Mouse (Mus musculus): ENCODE measurements around the gene Chml.

Chml gene

GRCm38 (mm10) chr1:175692246-175692996 lies at the start of gene Chml, which contains the start of gene Opn3:
TSS of gene Chml (minus strand) at chr1:175692901.
TSS of gene Opn3 (minus strand) at chr1:175692776.
- DNase-seq (ENCODE audit: low spot score in 2 of 2) = peak; percentile 98 to 99

DNA sequence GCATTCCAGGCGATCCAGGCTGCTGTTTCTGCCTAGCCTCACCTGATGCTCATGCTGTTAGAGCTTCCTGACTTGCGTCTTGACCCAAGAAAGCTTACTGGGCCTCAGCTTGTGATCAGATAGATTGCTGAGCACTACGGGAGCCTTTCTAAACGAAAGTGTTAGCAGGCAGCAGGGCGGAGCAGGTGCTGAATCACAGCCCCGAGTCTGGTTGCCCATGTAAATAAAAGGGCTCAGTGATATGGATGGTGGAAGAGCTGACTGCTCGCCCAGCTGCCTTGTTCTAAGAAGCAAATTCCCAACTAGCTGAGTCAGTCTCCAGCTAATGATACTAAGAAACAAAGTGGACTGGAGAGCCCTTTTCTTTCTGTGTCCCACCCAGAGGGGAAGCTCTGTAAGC lies 33.1 kb upstream of the Chml start:
- peak in 1 of 2 experiments; percentile 6 for DNase-seq (ENCODE audit: low spot score in 2 of 2)

DNA sequence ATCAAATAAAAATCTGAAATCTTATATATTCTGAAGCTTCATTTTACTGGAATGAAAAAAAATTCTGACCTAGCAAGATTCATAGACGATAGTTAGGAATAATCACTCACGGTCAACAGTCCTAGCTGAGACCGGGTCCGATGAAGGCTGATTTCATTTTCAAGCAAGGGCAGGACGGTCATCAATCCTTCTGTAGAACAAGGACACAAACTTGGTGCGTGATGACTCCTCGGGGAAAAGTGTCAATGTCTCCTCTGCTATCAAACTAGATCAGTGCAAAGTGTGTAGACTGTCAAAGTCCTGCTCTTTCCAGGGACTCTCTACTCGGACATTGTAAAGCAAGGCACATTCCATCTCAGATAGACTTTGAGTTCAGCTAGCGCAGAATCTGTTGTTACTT lies 24.1 kb upstream of the Chml start:
- DNase-seq (ENCODE audit: low spot score in 2 of 2) = no peak

DNA sequence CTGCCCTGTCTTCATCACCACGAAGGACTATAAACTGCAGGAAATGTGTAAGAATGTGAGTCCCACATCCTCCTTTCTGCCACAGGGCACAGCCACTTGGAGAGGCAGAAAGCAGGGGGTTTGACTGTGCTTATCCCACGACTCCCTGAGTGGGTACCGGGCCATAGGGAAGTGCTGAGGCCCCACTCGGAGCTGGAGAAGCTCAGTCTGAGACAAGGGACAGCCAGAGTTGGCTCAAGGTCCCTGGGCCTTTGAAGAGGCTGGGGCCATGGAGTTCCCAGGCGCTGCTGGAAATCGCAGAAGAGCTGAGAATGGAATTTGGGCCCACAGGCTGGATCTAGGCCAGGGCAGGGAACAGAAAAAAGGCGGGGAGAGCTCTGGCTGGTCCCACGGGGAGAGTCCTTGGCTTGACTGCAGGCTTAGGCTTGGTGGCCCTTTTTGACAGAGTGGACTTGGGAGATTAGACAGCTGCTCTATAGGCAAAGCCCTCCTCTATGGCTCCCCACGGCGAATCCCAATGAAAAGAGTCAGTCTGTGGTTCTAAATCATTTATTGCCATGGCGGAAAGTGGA lies 19.7 kb upstream of the Chml start:
- no peak for DNase-seq (ENCODE audit: low spot score in 2 of 2)

GRCm38 (mm10) chr1:175708013-175708412 lies 15.3 kb upstream of the Chml start:
- DNase-seq (ENCODE audit: low spot score in 2 of 2) = no peak

DNA sequence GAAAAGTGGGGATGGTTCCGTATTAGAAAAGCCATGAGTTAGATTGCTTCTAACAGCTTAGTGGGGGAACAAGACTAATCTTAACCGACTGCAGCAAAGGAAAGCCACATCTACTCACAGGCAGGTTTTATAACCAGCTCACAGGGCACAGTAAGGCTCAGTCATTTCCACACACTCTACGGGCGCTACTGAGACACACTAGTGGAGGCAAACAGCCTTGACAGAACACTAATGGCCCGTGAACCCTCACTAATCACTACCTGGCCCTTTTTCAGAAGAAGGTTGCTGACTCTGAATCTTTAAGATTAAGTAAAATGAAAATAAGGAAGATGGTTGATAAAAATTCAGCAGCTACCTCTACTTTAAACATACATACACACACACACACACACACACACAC lies 14.9 kb upstream of the Chml start:
- no peak for DNase-seq (ENCODE audit: low spot score in 2 of 2)

DNA sequence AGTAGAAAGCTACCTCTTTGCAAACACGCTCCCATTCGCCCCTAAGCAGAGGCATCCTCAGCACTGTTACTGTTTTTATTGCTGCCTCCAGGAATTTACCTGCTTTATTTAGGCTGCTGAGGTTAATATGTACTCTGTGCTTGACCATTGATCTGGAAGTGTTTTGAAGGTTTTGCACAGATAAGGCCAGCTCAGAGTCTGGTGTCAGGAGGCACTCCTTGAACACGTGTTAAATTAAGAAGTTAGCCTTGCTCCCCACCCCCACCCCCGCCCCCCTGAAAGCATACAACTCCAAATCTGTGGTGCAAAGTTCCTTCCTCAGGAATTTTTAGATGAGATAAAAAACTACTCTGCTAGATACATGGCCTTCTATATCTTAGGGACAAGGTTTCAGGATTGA lies 8.4 kb upstream of the Chml start:
- DNase-seq (ENCODE audit: low spot score in 2 of 2) = no peak

- DNase-seq (ENCODE audit: low spot score in 2 of 2) = no peak
Measured at GRCm38 (mm10) chr1:175699796-175700195, 7.1 kb upstream of the Chml start.

DNA sequence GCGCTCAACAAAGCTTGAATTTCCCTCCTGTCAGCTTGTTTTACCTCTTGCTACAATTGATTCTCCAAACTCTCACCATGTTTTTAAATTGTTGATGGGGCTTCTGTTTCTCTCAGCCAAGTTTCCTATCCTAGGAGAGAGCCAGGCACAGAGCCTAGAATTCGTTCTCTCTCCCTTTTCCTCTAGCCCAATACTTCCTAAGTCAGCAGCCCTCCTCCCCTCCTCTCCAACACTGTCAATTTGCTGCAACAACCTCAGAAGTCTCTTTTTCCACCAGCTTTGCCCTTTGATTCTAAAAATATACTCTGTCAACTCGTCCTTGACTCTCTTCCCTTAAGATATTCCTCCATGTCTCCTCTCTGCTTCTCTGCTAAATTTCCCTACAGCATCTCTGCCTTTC lies 6.7 kb upstream of the Chml start:
- DNase-seq (ENCODE audit: low spot score in 2 of 2) = no peak

DNA sequence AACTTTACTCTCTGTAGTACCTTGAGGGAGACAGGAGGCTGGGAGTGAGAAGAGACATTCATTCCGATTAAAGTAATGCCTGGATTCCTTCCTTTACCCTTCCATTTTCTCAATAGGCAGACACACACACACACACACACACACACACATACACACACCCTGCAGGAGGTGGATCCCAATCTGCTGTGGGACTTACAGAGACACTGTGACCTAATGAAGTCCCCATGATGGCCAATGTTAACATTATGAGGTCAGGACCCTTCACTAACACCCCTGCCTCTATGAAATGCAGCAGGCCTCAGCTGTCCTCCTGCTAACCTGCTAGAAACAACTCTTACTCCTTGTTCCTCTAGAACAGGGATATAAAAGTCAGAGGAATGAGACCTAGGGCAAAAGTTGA lies 5.6 kb upstream of the Chml start, which contains the start of gene Wdr64:
Gene Wdr64 (plus strand): TSS at position 301 of the 400 bp plus-strand sequence.
- no peak for DNase-seq (ENCODE audit: low spot score in 2 of 2)

- DNase-seq (ENCODE audit: low spot score in 2 of 2) = no peak
Measured at GRCm38 (mm10) chr1:175693429-175693960, 794 bp upstream of the Chml start.

DNA sequence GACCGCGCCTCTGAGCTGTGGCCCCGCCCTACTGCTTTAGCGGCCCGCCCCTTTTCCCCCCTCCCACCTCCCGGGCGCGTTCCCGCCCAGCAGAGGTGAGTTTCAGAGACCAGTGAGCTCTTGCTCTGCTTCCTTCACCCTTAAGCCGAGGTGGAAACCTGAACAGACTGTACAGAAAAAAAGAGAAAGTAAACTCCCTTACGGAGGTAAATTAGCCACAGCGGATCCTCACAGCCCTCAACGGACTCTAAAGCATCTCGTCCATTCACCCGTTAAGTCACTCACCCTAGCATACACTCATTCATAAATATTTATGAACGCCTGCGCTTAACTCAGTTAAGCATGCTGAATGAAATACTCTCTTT lies 278 bp upstream of the Chml start:
- no peak for DNase-seq (ENCODE audit: low spot score in 2 of 2)

DNA sequence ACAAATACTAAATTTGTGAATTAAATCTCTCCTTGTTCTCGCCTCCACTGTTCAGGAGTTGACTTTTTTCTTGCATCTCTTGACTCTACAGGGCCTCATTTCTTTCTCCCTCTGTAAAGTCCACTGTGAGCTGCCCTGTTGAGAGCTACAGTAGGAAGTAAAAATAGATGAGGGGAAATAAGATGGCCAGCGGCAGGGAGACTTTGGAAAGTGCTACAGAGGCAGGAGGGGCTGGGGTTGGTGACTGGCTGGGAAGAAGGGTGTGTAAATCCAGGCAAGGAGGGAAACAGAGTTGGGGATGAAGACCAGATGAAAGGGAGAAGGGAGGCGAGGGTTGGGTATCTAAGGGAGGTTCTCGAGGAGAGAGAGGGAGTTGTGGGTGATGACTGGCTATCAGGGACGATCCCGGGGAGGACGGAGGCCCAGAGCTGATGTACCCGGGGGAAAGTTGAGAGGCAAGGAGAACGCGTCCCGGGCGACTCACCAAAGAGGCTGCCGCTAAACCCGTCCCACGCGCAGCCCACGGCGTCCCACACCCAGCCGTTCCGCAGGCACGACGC lies 935 bp downstream of the Chml start:
- no peak for DNase-seq (ENCODE audit: low spot score in 2 of 2)

- no peak for DNase-seq (ENCODE audit: low spot score in 2 of 2)
Measured at GRCm38 (mm10) chr1:175680995-175681394, 11.7 kb downstream of the Chml start.

- no peak for DNase-seq (ENCODE audit: low spot score in 2 of 2)
Measured at GRCm38 (mm10) chr1:175677459-175677858, 15.2 kb downstream of the Chml start.

DNA sequence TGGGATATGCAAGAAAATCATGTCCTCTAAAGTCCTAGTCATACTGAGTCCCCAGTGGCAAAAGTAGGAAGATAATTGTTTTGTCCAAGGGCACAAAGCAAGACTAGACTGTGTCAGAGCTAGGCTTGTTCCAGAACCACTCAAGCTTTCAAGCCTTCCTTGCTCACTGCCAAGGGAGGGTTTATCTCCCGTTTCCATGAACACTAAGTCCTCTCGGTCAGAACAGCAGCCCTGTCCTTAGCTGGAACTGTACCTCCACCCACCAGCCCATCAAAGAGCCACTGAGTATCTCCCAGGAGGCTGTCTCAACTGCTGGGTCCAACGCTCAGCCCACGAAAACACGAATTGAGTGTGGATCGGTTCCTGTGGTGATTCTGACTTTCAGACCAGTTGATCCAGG lies 17.6 kb downstream of the Chml start:
- DNase-seq (ENCODE audit: low spot score in 2 of 2) = no peak

DNA sequence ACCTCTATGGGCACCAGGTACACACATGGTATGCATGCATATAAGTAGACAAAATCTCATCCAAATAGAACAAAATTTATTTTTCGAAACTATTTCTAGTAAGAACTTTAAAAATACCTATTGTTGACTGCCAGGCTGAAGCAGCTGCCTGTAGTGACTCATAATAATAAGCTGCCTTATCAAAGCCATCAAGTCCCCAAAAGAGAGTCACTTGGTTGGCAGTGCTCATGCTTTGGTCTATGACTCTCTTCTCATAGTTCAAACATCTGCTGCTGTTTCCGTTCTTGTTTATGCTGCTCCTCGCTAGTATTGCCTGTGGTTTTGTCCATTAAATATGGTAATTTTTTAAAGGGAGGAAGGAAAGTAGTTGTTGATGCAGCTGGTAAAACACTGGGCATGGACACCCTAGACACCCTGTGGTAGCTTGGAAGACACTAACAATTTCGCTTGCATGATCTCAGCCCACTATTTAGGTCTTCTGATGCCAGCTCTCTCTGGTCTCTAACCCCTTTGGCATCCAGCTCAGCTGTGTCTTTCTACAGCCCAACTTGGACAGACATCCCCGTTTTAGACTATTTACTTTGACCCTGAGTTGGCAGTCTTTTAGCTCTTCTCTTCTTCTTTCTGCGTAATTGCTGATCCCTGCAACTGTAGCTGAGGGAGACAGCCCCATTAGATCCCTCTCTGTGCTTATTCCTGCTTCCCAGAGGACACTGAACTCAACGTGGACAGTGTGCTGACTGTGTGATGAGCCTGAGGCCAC lies 19.0 kb downstream of the Chml start:
- DNase-seq (ENCODE audit: low spot score in 2 of 2) = no peak

- DNase-seq (ENCODE audit: low spot score in 2 of 2) = no peak
Measured at GRCm38 (mm10) chr1:175671626-175672025, 21.1 kb downstream of the Chml start.

DNA sequence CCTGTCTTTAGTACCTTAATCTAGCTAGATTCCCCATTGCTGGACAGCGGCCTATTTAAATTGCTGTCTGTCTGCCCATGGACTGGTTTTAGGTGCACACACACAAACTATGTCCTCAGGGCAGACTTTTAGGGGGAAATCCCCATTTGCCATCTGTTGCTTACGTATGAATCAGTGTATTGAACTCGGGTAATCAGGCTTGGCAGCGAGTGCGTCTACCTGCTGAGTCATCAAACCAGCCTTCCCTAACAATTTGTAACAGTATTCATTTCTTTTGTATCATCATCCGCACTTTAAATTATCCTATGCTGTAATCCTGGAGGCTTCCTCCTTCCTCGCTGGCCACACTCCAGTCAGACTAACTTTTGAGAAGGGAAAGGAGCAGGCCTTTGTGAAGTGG lies 22.7 kb downstream of the Chml start:
- no peak for DNase-seq (ENCODE audit: low spot score in 2 of 2)

DNA sequence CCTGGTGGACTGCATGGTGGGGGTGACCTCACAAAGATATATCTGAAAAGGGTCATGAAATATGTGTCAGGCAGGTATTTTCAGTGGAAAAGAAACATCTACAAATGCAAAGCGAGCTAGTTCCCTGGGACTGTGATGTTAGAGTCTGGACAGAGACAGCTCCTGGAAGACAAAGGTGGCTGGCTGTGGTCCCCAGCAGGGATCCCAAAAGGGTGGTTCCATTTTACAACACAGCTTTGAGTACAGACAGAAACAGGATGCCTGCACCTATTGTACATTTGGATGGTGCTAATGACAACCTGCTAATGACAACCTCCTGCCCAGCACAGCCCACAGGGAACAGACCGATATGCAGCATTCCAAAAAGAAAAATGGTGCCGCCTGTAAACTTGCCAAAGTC lies 23.2 kb downstream of the Chml start:
- no peak for DNase-seq (ENCODE audit: low spot score in 2 of 2)

DNA sequence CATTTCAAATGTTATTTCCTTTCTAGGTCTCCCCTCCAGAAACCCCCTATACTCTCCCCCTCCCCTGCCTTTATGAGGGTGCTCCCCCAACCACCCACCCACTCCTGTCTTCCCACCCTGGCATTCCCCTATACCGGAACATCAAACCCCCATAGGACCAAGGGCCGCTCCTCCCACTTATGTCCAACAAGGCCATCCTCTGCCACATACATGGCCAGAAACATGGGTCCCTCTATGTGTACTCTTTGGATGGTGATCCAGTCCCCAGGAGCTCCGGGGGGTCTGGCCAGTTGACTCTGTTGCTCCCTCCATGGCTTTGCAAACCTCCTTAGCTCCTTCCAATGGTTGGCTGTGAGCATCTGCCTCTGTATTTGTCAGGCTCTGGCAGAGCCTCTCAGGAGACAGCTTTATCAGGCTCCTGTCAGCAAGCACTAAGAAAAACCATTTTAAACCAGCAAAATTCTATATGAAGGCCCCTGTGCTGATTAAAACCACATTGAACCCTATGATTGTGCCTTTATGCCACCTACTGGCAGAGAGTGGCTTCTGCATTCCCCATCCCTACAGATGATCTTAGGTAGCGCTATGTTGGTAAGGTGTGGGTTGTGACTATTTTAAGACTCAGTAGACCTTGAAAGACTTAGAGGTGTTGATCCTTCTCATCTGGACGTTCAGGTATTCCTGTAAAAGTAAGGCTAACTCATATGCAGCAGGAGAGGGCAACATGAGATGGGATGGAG lies 23.9 kb downstream of the Chml start:
- DNase-seq (ENCODE audit: low spot score in 2 of 2) = no peak

DNA sequence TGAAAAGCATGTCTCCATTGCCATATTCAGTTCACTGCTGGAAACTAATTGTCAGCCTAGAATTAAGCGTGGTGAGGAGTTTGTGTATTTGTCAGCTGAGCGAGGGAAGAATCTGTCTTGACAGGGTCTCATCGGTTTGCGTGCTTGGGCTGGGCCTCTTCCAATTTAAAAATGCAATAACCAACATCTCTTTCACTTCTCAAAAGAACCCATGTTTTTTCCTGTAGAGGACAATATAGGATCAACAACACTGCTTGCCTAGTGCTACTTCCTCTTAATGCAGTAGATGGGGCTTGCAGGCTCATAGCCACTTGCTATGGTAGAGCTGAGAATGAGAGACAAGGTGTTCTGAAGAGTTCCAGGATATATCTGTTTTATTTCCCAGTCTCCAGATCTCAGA lies 32.8 kb downstream of the Chml start:
- DNase-seq (ENCODE audit: low spot score in 2 of 2) = no peak

Data from urinary bladder, adult 18-20 months (tissue).